Mouse (Mus musculus): ENCODE results near the gene Ky. TPM values are rescaled to one million over a fixed set of nuclear protein-coding genes. Genes with fewer than 3 reads are reported as not detected.

Gene Ky
- polyA plus RNA-seq, 2 experiments from 2014 or later, result 0.09 TPM; not detected in 1

DNA sequence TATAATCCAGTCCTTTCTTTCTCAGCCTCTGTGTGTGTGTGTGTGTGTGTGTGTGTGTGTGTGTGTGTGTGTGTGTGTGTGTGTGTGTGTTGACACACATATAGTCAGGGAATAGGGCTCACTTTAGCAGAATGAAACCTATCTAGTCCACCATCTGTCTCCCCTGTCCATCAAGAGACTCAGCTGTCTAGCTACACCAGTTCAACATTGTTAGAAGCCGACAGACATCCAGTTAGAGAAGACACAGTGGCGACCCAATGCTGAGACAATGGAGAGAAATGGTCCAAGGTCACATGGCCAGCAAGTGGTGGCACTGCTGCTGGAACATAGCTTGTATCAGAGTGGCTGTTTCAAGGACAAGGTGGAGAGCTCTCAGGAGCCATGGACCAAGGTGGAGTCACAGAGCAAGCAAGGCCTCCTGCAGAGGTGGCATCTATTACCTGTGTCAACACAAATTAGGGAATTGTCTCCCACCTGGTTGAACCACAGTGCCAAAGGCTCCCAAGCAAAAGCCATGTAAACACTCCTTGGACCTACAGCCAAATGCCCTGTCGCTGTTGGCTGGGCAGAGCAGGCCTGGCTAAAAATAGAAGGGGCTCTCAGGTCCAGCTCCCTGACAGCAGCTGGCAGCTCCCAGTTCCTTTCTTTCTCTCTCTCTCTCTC is 703 bp upstream of the Ky start:
- ATAC-seq, result no peak

GRCm38 (mm10) chr9:102508315-102508714 is 2.8 kb downstream of the Ky start:
- ATAC-seq, result no peak

GRCm38 (mm10) chr9:102511423-102511822 is 5.9 kb downstream of the Ky start:
- ATAC-seq, result no peak

DNA sequence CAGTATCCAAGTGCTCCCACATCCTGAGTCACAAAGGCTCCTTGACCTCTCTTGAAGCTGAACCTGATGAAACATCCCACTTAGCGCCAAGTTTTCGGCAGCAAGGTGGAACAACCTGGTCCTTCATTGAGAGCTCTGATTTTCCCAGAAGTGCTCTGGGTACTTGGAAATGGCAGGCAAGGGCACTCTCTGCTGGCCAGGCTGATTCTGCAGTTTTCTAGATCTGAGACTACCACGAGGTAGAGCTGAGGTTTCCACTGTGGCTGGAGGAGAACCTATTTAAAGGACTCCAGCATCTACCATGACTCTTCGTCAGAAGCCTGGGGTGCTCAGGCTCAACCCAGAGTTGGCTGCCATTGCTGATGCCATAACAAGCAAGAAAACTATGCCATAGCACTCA is 8.0 kb downstream of the Ky start:
- ATAC-seq, result no peak

- ATAC-seq, result no peak
These were observed 12.9 kb downstream of the Ky start for GRCm38 (mm10) chr9:102518443-102518842.

- ATAC-seq, result no peak
These were observed 15.8 kb downstream of the Ky start for GRCm38 (mm10) chr9:102521396-102521795.

GRCm38 (mm10) chr9:102528106-102528505 is 22.6 kb downstream of the Ky start:
- ATAC-seq, result no peak

GRCm38 (mm10) chr9:102528561-102528960 is 23.0 kb downstream of the Ky start:
- no peak for ATAC-seq

DNA sequence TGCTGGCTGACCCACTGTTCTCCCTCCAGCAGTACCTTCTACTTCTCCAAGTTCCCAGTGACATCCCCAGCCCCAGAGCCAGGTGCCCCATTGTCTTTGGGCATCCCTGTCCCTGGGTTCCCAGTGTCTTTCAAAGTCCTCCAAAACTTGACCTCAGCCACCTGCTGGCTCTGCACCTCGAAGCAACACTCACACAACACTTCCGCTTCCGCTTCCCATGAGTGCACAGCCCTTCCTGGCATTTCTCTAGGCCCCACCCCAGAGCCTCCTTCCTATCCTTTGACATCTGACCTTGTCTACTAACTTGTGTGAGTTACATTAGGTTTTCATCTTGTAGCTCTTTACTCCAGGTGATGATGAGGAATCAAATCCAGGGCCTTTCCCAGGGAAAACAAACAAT is 23.5 kb downstream of the Ky start:
- ATAC-seq, result no peak

GRCm38 (mm10) chr9:102531051-102531892 is 25.7 kb downstream of the Ky start:
- no peak for ATAC-seq

- ATAC-seq, result no peak
These were observed 31.4 kb downstream of the Ky start for GRCm38 (mm10) chr9:102536968-102537367.

DNA sequence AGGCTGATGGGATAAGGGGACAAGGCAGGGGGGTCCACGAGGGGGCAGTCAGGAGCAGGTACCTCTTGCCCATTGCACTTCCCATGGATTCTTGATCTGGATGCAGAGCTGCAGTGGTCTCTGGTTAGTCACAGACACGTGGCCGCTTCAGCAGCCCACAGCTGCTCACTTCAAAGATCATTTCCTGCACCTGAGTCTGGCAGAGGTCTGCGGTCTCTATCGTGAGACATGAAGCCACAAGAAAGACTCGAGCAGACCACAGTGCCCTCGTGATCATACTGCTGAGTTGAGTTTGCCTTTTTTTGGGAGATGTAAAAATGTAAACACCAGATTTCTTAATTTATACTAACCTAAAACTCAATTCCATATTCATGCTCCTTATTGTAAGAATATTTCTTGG is 34.1 kb downstream of the Ky start:
- ATAC-seq, result peak; percentile 95

- peak; percentile 18 for ATAC-seq
These were observed 36.1 kb downstream of the Ky start for GRCm38 (mm10) chr9:102541666-102542065.

- no peak for ATAC-seq
These were observed 37.0 kb downstream of the Ky start for GRCm38 (mm10) chr9:102542540-102542939.

GRCm38 (mm10) chr9:102543761-102544115 is 38.2 kb downstream of the Ky start:
- no peak for ATAC-seq

DNA sequence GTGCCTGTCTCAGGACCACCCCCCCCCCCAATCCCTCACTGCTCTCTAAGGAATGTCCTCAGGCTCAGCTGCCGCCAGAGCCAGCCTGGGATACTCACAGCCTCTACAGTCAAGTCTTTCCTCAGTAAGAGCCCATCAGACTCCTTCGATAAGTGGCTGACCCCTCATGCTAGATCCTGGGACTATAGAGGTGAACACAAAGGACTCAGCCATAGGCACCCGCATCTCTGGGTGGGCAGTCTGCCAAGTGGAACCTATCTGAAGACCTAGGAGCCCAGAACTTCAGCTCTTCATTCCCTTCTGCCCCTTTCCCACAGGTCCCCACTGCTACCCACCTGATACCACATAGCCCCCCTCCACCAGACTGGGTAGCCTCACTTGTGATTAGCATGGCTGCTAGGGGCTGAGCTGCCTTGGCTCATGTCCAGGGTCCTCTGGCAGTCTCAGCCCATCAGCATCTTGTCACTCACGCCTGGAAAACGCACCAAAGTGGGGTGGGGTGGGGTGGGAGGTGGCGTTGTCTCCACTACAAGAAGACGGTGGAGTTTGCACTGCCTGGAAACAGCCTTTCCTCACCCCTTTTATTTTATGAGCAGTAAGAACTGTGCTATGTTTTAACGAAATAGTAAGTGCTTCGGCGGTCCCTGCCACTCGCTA is 38.7 kb downstream of the Ky start:
- ATAC-seq, result no peak

GRCm38 (mm10) chr9:102544773-102545366 is 39.3 kb downstream of the Ky start:
- peak; percentile 50 for ATAC-seq

- no peak for ATAC-seq
These were observed 40.1 kb downstream of the Ky start for GRCm38 (mm10) chr9:102545406-102546255.

- no peak for ATAC-seq
These were observed 40.9 kb downstream of the Ky start for GRCm38 (mm10) chr9:102546256-102547027.

GRCm38 (mm10) chr9:102547028-102547354 is 41.4 kb downstream of the Ky start:
- no peak for ATAC-seq

DNA sequence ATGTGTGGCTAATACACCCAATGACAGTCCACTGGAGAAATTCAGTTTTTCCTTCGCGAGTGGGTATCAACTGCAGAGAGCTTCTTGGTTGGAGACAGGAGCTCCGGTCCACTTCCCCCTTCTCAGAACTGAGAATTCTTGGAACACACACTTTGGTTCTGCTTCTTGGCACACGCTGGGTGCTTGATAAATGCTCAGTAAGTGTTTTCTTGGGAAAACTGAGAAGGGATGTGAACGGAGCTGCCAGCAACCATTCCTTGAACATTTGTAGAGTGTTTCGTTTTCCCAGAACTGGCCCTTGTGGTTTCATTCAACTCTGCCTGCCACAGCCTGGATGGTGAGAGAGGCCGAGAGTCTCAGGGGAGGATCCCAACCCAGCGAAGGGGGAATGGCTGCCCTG is 43.7 kb downstream of the Ky start:
- no peak for ATAC-seq

DNA sequence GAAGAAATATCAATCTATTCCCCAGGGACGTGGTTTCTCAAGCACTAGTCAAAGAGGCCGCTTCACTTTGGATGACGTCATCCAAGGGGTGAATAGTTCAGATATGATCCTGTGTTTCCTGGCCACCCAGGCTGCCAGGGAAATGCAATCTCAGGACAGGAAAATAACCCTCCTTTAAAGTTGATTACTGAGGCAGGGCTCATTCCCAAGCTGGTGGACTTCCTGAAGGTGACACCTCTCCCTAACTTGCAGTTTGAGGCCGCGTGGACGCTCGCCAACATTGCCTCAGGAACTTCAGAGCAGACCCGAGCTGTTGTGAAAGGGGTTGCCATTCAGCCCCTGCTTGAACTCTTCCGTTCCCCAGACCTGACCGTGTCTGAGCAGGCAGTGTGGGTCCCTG is 46.2 kb downstream of the Ky start:
- no peak for ATAC-seq
